Mouse (Mus musculus) c-Kit-positive CD71-negative TER-119-negative erythroid progenitor cells, embryonic 14.5 days (primary cell): ENCODE data around the gene Olfr675.
"Not testable (repeated sequence)": the region's sequence is repeated elsewhere in the genome, so short reads cannot be mapped to it uniquely, and the experiment has no call there.

ENCODE experiments used
- DNase-seq: peaks from one replicate; pipeline ENCODE4 v3.0.0-alpha.2; 2013; ENCODE audit warnings: low read depth

Olfr675 gene

DNA sequence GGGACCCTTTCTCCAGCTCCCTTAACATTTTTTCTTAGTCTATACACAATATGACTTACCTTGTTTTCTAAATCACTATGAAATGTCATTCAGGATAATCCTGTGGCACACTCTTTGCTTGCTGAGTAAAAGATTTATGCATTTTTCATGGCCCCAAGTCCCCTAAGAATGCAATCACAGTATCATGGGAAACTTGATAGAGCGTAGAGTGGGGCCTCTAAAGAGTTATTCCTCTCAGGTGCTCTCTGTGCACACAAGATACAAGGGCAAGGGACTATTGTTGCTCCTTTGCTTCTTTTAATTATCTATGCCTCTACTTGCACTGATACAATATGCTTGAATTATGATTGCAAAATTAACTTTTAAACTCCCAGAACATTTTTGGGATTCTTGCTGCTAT is at the start of gene Olfr675:
Olfr675 (minus strand) TSS at position 101 of the 400 bp plus-strand sequence.
- DNase-seq = no peak

DNA sequence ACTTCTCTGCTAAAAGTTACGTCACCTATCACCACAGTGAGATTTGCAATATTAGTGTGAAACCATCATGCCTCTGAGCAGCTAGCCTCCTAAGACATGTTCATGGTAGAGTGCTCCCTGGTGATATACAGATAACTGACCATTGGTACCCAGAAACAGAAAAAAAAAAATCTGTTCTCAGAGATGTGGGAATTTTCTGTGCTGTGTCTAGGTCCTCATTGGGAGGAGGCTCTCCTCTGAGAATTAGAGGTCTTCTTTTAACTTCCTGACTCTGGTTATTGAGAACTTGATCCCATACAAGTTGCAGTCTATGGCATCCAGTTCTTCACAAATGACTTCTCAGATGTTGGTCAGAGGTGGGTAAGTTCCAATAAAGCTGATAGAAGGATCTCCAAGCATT is 35.9 kb upstream of the Olfr675 start, which contains the start of gene Olfr678:
Olfr678 (plus strand) TSS at position 301 of the 400 bp plus-strand sequence.
- no peak for DNase-seq

DNA sequence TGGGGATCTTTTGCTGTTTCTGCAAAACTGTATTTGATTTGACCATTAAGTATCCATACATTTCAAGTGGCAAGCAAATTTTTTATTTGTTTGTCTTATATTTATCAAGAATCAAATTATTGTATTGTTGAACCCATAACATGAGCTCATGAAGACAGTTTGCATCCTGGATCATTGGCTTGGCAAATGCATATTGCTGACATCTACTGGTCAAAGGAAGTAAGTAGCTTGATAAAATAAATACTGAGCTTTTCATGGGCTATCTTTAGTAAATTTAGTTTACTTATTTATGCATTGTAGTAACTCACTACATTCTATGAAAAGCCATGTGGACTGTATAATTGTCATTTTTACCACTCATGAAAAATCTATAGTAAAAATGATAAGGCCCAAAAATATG is 30.7 kb upstream of the Olfr675 start:
- DNase-seq = no peak

DNA sequence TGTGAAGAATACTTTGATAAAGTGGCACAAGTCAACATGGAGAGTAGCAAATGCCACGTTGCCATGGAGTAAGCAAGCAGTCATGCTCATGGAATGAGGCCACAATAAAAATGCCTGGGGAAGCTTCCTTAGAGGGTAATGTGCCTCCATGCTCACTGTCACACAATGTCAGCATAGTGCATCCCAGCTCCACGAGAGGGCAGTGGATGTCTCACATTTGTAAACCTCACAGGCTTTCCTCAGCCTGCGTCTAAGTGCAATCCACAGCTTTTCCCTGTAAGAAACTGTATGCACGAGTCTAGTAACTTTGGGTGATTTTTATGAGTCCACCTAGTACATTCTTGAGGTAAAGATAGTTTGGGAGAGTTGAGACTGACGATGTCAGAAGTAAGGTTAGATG is 5.6 kb upstream of the Olfr675 start:
- not testable (repeated sequence) for DNase-seq

DNA sequence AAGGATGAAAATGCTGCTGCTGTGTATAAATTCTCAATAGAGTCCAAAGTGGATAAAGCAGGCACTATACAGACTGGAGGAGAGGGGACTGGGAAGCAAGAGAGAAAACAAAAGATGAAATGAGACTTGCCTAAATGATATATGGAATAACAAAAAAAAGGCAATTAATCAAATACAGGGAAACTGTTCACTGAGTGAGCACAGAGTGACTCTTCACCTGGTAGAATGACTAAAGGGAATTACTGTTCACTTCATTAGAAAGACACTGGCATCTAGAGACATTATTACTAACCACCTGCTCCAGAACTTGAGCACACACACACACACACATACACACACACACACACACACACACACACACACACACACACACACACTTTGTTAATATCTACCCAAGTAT is 4.1 kb upstream of the Olfr675 start, which contains the start of gene Olfr676:
Olfr676 (plus strand) TSS at position 301 of the 400 bp plus-strand sequence.
- DNase-seq = no peak

GRCm38 (mm10) chr7:105022530-105022929 is 5.7 kb downstream of the Olfr675 start:
- DNase-seq = no peak

DNA sequence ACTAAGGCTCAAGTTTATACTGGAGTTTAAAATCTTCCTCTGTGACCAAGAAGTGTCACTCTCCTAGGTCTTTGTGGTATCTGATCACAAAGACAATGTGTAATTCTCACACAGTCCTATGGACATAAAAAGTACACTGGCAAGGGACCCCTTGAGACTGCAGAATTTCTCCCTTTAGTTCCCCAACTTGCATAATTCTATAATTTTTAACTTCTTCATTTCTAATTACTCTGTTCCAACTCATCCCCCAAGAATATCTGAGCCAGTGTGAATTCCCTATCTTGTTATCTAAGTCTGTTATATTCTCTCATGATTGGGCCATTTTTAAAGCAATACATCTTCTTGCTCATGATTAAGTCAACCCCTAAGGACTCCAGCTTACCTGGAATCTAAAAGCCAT is 26.3 kb downstream of the Olfr675 start, which contains the start of gene Olfr672:
Olfr672 (minus strand) TSS at position 101 of the 400 bp plus-strand sequence.
- no peak for DNase-seq

GRCm38 (mm10) chr7:104979026-104979425 is 49.2 kb downstream of the Olfr675 start, which contains the start of gene Olfr671:
TSS of gene Olfr671 (minus strand) at chr7:104979126.
- DNase-seq = no peak

DNA sequence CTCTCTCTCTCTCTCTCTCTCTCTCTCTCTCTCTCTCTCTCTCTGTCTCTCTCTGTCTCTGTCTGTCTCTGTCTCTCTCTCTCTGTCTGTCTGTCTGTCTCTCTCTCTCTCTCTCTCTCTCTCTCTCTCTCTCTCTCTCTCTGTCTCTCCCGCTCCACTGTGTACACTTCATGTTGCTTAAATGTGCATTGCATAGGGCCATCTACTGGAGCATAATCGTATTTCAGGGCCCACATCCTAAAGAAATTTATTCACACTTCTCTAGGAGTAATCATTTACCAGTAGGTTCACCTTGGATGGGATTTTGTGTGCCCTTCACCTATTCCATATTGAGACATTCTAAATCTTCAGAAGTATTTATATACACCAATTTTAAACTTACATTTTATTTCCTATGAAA is 55.8 kb downstream of the Olfr675 start:
- not testable (repeated sequence) for DNase-seq
